Mouse (Mus musculus) adrenal gland, postnatal 36 days (tissue): ENCODE results near the gene Rpusd4. TPM values are rescaled to one million over a fixed set of nuclear protein-coding genes. Genes with fewer than 3 reads are reported as not detected.
A peak's percentile ranks its signal among the peaks of the same experiment; 100 is the strongest.

ENCODE experiments used
- DNase-seq, 2 experiments: peaks; one replicate each; pipeline ENCODE4 v3.0.0; 2021; ENCODE audit warnings: mixed read lengths in 1 of 2
- total RNA-seq, 2 experiments: library from RNA; stranded (reverse); gene quantifications; 2 replicates each; pipeline ENCODE4 v1.2.3; 2021

Gene Rpusd4
- total RNA-seq, 2 experiments from 2014 or later = 17.7 to 19.0 TPM

DNA sequence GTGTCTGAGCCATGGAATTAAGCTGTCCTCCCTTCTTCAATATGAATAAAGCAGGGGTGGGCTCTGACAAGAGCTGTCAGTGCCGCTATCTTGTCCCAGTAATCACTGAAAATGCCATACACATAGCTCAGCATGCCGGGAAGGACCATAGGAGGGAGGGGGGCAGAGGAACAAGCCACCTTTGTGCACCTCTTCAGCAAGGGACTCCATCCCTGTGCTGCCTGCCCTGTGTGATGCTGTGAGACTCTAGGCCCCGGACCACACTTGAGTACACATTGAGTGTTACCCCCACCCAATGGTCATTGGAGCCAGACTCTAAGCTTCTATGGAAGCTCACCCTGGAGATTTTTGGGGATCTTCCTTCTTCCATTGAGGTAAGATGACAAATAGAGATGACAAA, 18.7 kb downstream of the Rpusd4 start:
- no peak for DNase-seq

DNA sequence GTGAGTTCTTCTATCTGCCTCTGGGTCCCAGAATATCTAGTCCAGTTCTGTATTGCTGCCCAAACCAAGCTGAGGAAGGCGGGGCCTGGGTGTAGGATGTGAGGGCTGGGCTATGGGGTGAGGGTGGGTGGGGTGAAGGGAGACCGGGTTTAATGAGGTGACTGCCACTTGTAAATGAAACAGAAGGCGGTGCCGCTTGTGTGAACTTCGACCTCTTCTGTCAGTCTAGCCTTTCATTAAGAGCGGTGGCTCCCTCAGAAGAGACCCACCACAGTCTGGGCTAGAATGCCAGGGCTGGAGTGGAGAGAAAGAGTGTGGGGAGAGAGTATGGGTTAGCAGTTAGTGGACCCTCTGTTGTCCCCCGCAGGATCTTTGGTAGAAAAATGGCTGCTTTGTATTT, 22.3 kb downstream of the Rpusd4 start:
- no peak for DNase-seq

DNA sequence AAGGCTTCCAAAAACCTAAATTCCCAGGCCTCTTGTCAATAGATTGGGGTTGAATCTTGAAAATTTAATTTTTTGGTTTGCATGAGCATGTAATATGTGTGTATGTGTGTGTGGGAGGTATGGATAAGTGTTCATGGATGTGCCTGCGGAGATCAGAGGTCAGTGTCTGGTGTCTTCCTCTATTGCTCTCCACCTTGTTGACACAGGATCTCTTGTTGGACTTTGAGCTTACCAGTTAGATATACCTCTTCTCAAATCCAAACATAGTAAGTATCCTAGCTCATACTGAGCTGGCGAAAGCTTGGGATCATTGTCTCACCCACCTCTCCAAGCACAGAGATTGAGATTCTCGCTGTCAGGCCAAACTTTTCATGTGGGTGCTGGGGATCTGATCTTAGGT, 22.8 kb downstream of the Rpusd4 start:
- no peak for DNase-seq

DNA sequence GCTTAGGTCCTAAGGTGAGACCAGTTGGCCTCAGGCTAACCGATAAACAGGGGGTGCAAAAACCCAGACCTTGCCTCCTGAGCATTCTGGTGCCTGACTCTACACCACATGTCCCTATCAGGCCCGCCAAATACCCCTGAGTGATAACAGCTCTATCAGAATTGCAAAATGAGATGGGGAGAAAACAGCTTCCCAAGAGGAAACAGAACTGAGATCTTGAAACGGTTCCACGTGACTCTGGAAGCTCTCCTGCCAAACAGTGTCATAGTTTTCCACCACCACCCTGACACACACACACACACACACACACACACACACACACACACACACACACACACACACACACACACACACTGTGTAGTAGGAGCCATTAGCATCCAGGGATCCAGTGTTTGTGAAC, 23.3 kb downstream of the Rpusd4 start:
- DNase-seq = no peak

DNA sequence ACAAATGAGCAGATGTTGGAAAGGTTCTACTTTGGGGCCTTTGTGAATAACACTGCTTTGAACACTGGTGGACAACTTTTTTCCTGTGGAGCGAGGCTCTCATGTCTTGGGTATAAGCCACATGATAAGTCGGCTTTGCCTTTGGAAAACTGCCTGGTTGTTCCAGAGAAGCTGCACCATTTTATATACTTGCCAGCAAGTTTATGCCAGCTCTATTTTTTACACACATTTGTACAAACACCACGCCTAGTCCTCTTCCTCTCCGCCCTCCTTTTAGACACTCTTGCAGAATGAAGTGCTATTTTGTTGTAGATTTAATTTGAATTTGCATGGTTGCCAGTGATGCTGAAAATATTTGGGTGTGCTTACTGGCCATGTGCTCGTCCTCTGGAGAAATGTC, 25.8 kb downstream of the Rpusd4 start:
- DNase-seq = no peak

GRCm38 (mm10) chr9:35297791-35298190, 30.1 kb downstream of the Rpusd4 start:
- no peak for DNase-seq

GRCm38 (mm10) chr9:35302172-35302571, 34.5 kb downstream of the Rpusd4 start:
- no peak for DNase-seq

GRCm38 (mm10) chr9:35307461-35307860, 39.8 kb downstream of the Rpusd4 start:
- no peak for DNase-seq

DNA sequence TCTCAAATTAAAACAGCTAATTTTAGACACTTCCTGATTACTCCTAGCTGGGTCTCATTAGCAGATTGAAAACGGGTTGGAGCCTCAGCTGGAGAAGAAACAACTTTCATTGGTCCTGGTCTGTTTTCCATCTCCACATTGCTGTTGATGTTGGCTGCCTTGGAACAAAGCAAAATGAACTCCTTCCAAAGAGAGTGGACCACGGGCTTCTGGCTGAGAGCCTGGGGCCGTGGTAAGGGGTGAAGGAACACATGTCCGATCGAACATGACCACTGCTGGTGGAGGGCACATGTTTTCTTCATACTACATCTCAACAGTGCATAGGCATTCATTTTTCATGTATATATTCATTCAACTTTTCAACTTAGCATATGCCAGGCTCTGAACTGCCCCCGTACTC, 42.7 kb downstream of the Rpusd4 start:
- no peak for DNase-seq

DNA sequence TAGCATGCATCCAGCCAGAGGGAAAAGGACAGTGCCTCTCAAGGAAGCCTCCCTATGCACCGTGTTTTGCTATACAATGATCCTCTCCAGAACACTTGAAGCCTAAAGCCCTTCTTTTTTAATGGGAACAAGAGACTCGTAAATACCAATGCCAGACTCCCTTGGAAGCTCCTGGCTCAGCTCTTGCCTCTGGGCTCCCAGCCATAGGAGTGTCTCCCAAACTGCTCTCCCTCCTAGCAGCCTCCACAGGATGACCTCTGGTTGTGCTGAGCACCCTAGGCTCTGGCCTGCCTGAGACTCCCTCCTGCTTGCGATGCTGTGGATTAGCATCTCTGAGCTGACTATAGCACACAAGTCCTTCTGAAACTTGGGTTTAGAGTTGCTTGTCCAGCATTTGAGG, 44.9 kb downstream of the Rpusd4 start:
- peak; percentile 9 to 40 for DNase-seq

GRCm38 (mm10) chr9:35313601-35314000, 45.9 kb downstream of the Rpusd4 start:
- no peak for DNase-seq

DNA sequence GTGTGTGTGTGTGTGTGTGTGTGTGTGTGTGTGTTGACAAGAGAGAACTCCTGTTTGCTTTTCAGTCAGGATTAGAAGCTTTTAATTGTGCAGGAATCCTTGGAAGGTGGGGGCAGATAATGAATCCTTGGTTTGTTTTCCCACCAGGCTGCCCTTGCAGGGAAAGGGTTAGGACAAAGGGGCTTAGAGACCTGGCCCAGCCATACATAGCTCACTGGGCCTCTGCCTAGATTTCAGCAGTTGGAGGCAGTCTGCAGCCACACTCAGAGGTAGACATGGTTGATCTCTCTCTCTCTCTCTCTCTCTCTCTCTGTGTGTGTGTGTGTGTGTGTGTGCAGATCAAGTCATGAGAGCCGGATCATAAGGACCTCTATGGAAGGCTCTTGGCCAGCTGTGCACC, 46.6 kb downstream of the Rpusd4 start:
- DNase-seq = no peak

DNA sequence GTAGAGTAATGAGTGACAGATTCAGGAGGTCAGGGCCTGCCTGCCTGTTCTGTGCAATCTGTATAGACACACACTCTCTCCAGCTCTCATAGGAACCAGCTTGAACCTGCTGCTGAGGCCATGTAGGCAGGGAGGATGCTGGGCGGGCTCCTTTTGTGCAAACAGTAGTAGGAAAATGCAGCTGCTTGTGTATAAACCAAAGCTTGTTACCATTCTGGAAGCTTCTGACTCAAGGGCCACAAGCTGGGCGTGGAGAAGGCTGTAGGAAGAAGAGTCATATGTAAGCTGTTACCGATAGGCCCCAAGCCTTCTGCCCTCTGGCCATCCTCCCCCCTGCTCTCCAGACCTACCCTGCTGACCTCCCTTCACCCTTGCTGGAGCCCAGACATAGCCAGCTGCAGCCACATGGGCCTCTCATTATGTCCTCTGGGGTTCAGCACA, 49.1 kb downstream of the Rpusd4 start:
- no peak for DNase-seq

DNA sequence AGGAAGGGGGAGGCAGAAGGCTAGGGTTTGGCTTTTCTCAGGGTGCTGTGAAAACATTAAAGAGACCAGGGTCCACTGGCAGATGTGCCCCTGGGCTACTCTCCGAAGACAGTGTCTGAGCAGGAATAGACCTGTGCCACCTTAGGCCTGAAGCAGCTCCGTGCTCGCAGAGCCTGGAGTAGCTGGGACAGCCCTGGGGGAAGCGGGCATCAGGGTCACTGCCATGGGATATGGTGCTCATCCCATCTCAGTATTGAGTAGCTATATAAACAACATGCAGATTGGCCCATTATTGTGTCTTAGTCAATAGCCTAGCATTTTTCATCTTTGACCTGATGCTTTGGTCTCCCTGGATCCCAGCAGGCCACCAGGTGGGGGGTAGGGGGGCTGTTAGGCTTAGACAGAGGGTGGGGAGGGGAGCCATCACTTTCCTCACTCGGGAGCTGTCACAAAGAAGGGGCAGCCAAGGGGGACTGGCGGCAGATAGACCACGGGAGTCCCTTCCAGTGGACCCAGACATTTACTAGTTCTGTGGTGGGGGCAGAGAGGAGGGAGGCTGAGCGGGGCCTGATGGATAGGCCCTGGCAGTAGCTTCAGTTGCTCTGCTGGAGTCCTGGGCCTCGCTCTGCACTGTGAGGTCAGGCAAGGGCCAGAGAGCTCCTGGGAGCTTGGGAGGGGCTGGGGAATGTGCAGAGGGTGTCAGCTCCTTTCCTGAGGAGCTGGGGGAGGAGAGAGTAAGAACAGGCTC, 49.7 kb downstream of the Rpusd4 start:
- no peak for DNase-seq

- peak; percentile 9 to 56 for DNase-seq
These were observed 51.0 kb downstream of the Rpusd4 start for GRCm38 (mm10) chr9:35318537-35319172.

- DNase-seq = no peak
These were observed 52.6 kb downstream of the Rpusd4 start for GRCm38 (mm10) chr9:35320288-35320687.

- no peak for DNase-seq
These were observed 56.3 kb downstream of the Rpusd4 start for GRCm38 (mm10) chr9:35323974-35324373.

- DNase-seq = no peak
These were observed 56.9 kb downstream of the Rpusd4 start for GRCm38 (mm10) chr9:35324571-35324970.

GRCm38 (mm10) chr9:35326644-35327263, 59.1 kb downstream of the Rpusd4 start:
- no peak for DNase-seq
